Mouse (Mus musculus) forebrain, postnatal 0 days (tissue): Measurements from ENCODE around the gene Yipf4. TPM values are rescaled to one million over a fixed set of nuclear protein-coding genes. Genes with fewer than 3 reads are reported as not detected.

Experiments used
- ATAC-seq: fragments of 200-750 bp; cut with Nextera tagmentation; 2 replicates; pipeline ENCODE4 v1.8.0; 2017; ENCODE audit warnings: mild to moderate bottlenecking, moderate library complexity
- DNase-seq: peaks from one replicate; pipeline ENCODE4 v3.0.0-alpha.2; 2015
- H3K27ac ChIP-seq: fragments of 300-500 bp; sonication (generic); 2 replicates; pipeline ENCODE4 v1.5.1; 2014; ENCODE audit warnings: low read depth, mild to moderate bottlenecking, antibody characterized with exemption, low read length, moderate library complexity, mixed read lengths
- H3K27me3 ChIP-seq: fragments of 300-500 bp; sonication (generic); 2 replicates; pipeline ENCODE4 v1.6.1; 2014; ENCODE audit warnings: mild to moderate bottlenecking, low read length, mixed read lengths; ENCODE audit not compliant: insufficient read depth
- H3K36me3 ChIP-seq: fragments of 300-500 bp; sonication (generic); 2 replicates; pipeline ENCODE4 v1.6.1; 2014; ENCODE audit warnings: mild to moderate bottlenecking, moderate library complexity; ENCODE audit not compliant: insufficient read depth
- H3K4me1 ChIP-seq: fragments of 300-500 bp; sonication (generic); 2 replicates; pipeline ENCODE4 v1.6.1; 2014; ENCODE audit warnings: antibody characterized with exemption; ENCODE audit not compliant: insufficient read depth
- H3K4me2 ChIP-seq: fragments of 300-500 bp; sonication (generic); 2 replicates; pipeline ENCODE4 v1.6.1; 2014; ENCODE audit warnings: low read depth, mild to moderate bottlenecking, moderate library complexity
- H3K4me3 ChIP-seq: fragments of 300-500 bp; sonication (generic); 2 replicates; pipeline ENCODE4 v1.5.1; 2014; ENCODE audit warnings: low read depth, low read length, mixed read lengths
- H3K9ac ChIP-seq: fragments of 300-500 bp; sonication (generic); 2 replicates; pipeline ENCODE4 v1.6.1; 2014; ENCODE audit warnings: mild to moderate bottlenecking
- H3K9me3 ChIP-seq: fragments of 300-500 bp; sonication (generic); 2 replicates; pipeline ENCODE4 v1.6.1; 2016; ENCODE audit warnings: low read length
- CTCF ChIP-seq: sonication (generic); IDR thresholded peaks from 2 replicates; pipeline ENCODE4 v1.5.1; 2016; ENCODE audit warnings: antibody characterized with exemption, control low read depth, low read depth
- WGBS: fragments of 180-500 bp; shearing (Covaris S2); extraction: QIAGEN DNeasy Blood & Tissue Kit; methylation state at CpG from one replicate; pipeline ENCODE4 v1.1.7; 2014; 5-methylcytosine and 5-hydroxymethylcytosine counted together
- polyA plus RNA-seq: library from polyadenylated mRNA; unstranded; fragments of >200 nt; fragmentation: Nextera tagmentation; extraction: Ambion mirVana; gene quantifications from 2 replicates; pipeline ENCODE4 v1.2.1, GENCODE M21; 2015
- total RNA-seq: library from RNA; depleted of rRNA; stranded (reverse); fragments of >200 nt; gene quantifications from 2 replicates; pipeline ENCODE4 v1.2.3, GENCODE M21; 2014; rRNA removed

Yipf4 gene
- total and polyA plus RNA-seq, 2 experiments from 2014 or later: 50.7 to 52.3 TPM

DNA sequence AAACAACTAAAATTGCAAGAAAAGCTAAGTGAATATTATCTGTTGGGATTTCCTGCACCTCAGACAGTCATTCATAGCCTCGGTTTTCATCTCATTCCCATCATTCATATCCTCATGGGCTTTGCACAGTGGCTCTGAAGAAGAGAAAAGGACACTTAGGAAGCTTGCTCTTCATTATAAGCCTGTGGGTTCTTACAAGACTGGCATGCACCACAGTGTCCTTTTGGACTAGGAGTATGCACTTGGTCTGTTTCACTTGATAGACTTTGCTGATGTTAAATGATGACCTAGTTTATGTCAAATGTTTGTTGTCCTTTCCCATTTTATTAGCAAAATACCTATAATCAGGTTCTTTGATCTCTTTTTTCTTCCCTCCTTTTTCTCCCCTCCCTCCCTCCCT is 48.2 kb downstream of the Yipf4 start:
- Histone ChIP-seq H3K9me3 (no peaks in the 10 kb centered on the region), H3K27ac (no peak overlapping the region), H3K4me3 (no peak overlapping the region), H3K4me2 (no peak overlapping the region), H3K9ac (no peak overlapping the region), H3K36me3 (no peaks in the 10 kb centered on the region), H3K27me3 (no peaks in the 10 kb centered on the region), H3K4me1 (no peaks in the 10 kb centered on the region)
- 82% methylated on average over 1 of the region's 1 CpGs for WGBS
- TF ChIP-seq CTCF: no peak
- DNase-seq (no peak), ATAC-seq (no peak)

DNA sequence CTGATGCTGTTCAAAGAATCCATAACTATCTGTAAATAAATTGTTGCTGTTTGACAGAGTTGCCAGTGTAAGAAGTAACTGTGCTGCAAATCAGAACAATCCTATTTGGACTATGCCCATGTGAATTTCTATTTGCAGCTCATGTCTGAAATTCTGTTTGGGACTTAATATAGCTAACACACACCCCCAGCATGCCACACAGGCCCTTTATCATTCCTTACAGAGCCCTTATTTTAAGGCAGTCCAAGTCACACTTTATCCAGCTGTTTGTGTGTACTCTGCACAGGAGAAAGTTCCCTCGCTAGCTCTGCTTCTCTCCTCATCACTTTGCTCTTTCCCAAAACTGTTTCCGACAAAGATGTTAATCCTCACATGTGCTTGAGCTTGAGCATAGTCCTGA is 54.3 kb downstream of the Yipf4 start:
- H3K36me3 ChIP-seq: peaks cover 4% of the 10 kb centered on the region; the same call in 1 of the 2 replicates
- no peak for ATAC-seq
- H3K9me3 ChIP-seq: no peaks in the 10 kb centered on the region
- DNase-seq: no peak
- H3K4me2 ChIP-seq: no peak overlapping the region
- no peak overlapping the region for H3K27ac ChIP-seq
- TF ChIP-seq CTCF: no peak
- H3K27me3 ChIP-seq: no peaks in the 10 kb centered on the region
- no peaks in the 10 kb centered on the region for H3K4me1 ChIP-seq
- no peak overlapping the region for H3K9ac ChIP-seq
- H3K4me3 ChIP-seq: no peak overlapping the region
- 92% methylated on average over 2 of the region's 2 CpGs for WGBS

Other genes starting within 250 kb of the Yipf4 start
- gene Memo1, start 194.0 kb upstream of the Yipf4 start, total RNA-seq: 45.7 and 54.2 TPM in 2 replicates
- 46.3 and 52.9 TPM in 2 replicates for gene Memo1, start 194.0 kb upstream of the Yipf4 start, polyA plus RNA-seq
- 86.1 and 109 TPM in 2 replicates for gene Dpy30, start 165.5 kb upstream of the Yipf4 start, total RNA-seq
- 225 and 246 TPM in 2 replicates for gene Dpy30, start 165.5 kb upstream of the Yipf4 start, polyA plus RNA-seq
- 156 and 181 TPM in 2 replicates for gene Spast, start 150.5 kb upstream of the Yipf4 start, total RNA-seq
- 19.7 and 23.2 TPM in 2 replicates for gene Spast, start 150.5 kb upstream of the Yipf4 start, polyA plus RNA-seq
- gene Slc30a6, start 93.9 kb upstream of the Yipf4 start, total RNA-seq: 16.9 and 18.8 TPM in 2 replicates
- gene Slc30a6, start 93.9 kb upstream of the Yipf4 start, polyA plus RNA-seq: 21.5 and 24.4 TPM in 2 replicates
- 0.15 and 0.19 TPM in 2 replicates for gene Nlrc4, start 30.4 kb upstream of the Yipf4 start, total RNA-seq
- gene Nlrc4, start 30.4 kb upstream of the Yipf4 start, polyA plus RNA-seq: 0.20 and 0.23 TPM in 2 replicates
- 103 and 121 TPM in 2 replicates for gene Birc6, start 38.8 kb downstream of the Yipf4 start, total RNA-seq
- gene Birc6, start 38.8 kb downstream of the Yipf4 start, polyA plus RNA-seq: 60.8 and 86.0 TPM in 2 replicates
- gene Ttc27, start 228.2 kb downstream of the Yipf4 start, total RNA-seq: 19.1 and 24.2 TPM in 2 replicates
- gene Ttc27, start 228.2 kb downstream of the Yipf4 start, polyA plus RNA-seq: 18.2 and 19.7 TPM in 2 replicates